Mouse (Mus musculus): ENCODE data around the gene Ankrd54. TPM values are rescaled to one million over a fixed set of nuclear protein-coding genes. Genes with fewer than 3 reads are reported as not detected.

Gene Ankrd54
- 42.5 and 42.6 TPM in 2 replicates for polyA plus RNA-seq (2015; fragmentation: Nextera tagmentation; extraction: Ambion mirVana)

DNA sequence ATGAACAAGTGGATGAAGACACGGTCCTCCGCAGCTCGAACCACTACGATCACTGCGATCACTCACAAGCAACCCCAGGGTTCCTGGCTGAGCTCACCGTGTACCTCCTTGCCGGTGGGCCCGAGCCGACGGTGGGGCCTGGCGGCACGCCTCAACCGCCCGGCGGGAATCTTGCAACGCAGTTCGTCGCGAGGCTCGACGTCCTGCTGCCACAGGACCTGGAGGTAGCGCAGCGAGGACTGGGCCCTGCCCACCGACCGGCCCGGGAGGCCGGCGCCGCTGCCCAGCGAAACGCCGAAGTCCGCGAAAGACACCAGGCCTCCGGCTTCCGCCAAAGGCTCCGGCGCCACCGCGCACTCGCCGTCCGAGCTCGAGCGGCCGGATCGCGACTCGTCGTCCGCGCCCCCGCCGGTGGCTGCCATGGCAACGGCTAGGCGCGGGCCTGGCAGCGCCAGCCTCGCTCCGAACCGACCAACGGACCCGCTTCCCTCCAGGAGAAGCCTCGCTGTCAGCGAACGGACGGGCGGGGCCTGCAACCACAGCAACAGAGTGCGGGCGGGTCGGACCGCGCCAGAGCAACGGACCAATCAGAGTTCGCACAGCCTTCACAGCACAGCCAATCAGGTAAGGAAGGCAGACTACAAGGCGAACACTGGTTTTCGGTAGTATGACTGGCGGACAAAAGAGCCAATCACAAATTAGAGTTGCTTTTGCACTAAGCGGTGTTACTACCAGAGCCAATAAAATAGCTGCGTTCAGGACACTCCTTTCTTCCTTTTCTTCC lies at the start of gene Ankrd54:
Ankrd54 (minus strand) TSS at position 518 of the 784 bp plus-strand sequence.
- Histone ChIP-seq H3K4me2 (ENCODE audit: low read length) (peak within 1 kb of the TSS; percentile 91), H3K36me3 (ENCODE audit: insufficient read depth, low read length) (peaks cover 28% of the 10 kb centered on the region), H3K9ac (ENCODE audit: low read depth, low read length) (peak within 1 kb of the TSS; percentile 88), H3K27ac (peak within 1 kb of the TSS; percentile 81), H3K27me3 (ENCODE audit: insufficient read depth, low read length) (no peaks in the 10 kb centered on the region), H3K4me3 (replicated peaks; ENCODE audit: low read depth, low read length) (peak within 1 kb of the TSS; percentile 85), H3K9me3 (replicated peaks; ENCODE audit: low read length) (no peaks in the 10 kb centered on the region), H3K4me1 (replicated peaks; ENCODE audit: insufficient read depth, low read length) (no peaks in the 10 kb centered on the region; the same call in 1 of the 2 replicates)
- peak; percentile 99 for ATAC-seq (replicated peaks; ENCODE audit: low FRiP score, low read depth)
- under 1% methylated on average over 79 of the region's 80 CpGs for WGBS
- peak; percentile 100 for DNase-seq (ENCODE audit: low spot score)
- no peak for TF ChIP-seq CTCF (IDR thresholded peaks at IDR 0.05; ENCODE audit: low read depth)

DNA sequence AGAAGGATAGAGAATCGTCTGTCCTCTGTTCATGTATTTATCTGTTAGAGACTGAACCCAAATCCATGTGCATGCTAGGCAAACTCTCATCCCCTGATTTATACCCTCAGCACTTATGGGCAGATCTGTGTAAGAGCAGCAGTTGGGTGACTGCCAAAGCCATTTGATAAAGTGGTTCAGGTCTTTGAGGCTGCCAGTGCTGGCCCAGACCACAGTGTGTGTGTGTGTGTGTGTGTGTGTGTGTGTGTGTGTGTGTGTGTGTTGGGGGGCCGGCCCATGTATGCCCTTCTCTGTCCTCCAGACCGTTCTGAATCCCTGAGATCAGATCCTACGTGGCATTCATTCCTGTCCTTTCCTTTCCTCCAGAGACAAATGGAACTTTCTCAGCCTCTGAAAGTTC lies 49.1 kb upstream of the Ankrd54 start:
- H3K4me2 ChIP-seq (ENCODE audit: low read length), result peak overlapping the region; percentile 86
- no peak for ATAC-seq (replicated peaks; ENCODE audit: low FRiP score, low read depth)

GRCm38 (mm10) chr15:79110528-79110927 lies 47.8 kb upstream of the Ankrd54 start:
- Histone ChIP-seq H3K27ac (no peak overlapping the region), H3K27me3 (ENCODE audit: insufficient read depth, low read length) (no peaks in the 10 kb centered on the region), H3K9me3 (replicated peaks; ENCODE audit: low read length) (no peaks in the 10 kb centered on the region), H3K4me2 (ENCODE audit: low read length) (peak overlapping the region; percentile 86), H3K9ac (ENCODE audit: low read depth, low read length) (peak overlapping the region; percentile 50), H3K36me3 (ENCODE audit: insufficient read depth, low read length) (peaks cover 8% of the 10 kb centered on the region; the same call in 1 of the 2 replicates), H3K4me1 (replicated peaks; ENCODE audit: insufficient read depth, low read length) (peaks cover 18% of the 10 kb centered on the region), H3K4me3 (replicated peaks; ENCODE audit: low read depth, low read length) (peak overlapping the region; percentile 82)
- ATAC-seq (replicated peaks; ENCODE audit: low FRiP score, low read depth) (no peak), DNase-seq (ENCODE audit: low spot score) (no peak)
- TF ChIP-seq CTCF (IDR thresholded peaks at IDR 0.05; ENCODE audit: low read depth), result no peak
- 64% methylated on average over 2 of the region's 2 CpGs for WGBS

More for the DNA sequence above, 49.1 kb upstream of the Ankrd54 start:
- Histone ChIP-seq H3K9ac (ENCODE audit: low read depth, low read length) (no peak overlapping the region), H3K4me1 (replicated peaks; ENCODE audit: insufficient read depth, low read length) (peaks cover 18% of the 10 kb centered on the region), H3K27me3 (ENCODE audit: insufficient read depth, low read length) (no peaks in the 10 kb centered on the region), H3K4me3 (replicated peaks; ENCODE audit: low read depth, low read length) (no peak overlapping the region), H3K27ac (no peak overlapping the region), H3K36me3 (ENCODE audit: insufficient read depth, low read length) (peaks cover 12% of the 10 kb centered on the region; the same call in 1 of the 2 replicates), H3K9me3 (replicated peaks; ENCODE audit: low read length) (no peaks in the 10 kb centered on the region)
- no peak for TF ChIP-seq CTCF (IDR thresholded peaks at IDR 0.05; ENCODE audit: low read depth)
- peak; percentile 28 for DNase-seq (ENCODE audit: low spot score)
- 62% methylated on average over 4 of the region's 4 CpGs for WGBS

GRCm38 (mm10) chr15:79110031-79110430 lies 47.3 kb upstream of the Ankrd54 start:
- no peaks in the 10 kb centered on the region for H3K9me3 ChIP-seq (replicated peaks; ENCODE audit: low read length)
- H3K36me3 ChIP-seq (ENCODE audit: insufficient read depth, low read length), result peaks cover 6% of the 10 kb centered on the region; the same call in 1 of the 2 replicates
- 14% methylated on average over 9 of the region's 9 CpGs for WGBS
- TF ChIP-seq CTCF (IDR thresholded peaks at IDR 0.05; ENCODE audit: low read depth), result no peak
- H3K4me1 ChIP-seq (replicated peaks; ENCODE audit: insufficient read depth, low read length), result peaks cover 18% of the 10 kb centered on the region
- DNase-seq (ENCODE audit: low spot score) (no peak), ATAC-seq (replicated peaks; ENCODE audit: low FRiP score, low read depth) (no peak)
- no peaks in the 10 kb centered on the region for H3K27me3 ChIP-seq (ENCODE audit: insufficient read depth, low read length)
- no peak overlapping the region for H3K27ac ChIP-seq
- peak overlapping the region; percentile 89; the same call in 1 of the 2 replicates for H3K9ac ChIP-seq (ENCODE audit: low read depth, low read length)
- H3K4me3 ChIP-seq (replicated peaks; ENCODE audit: low read depth, low read length), result peak overlapping the region; percentile 82
- peak overlapping the region; percentile 86 for H3K4me2 ChIP-seq (ENCODE audit: low read length)

GRCm38 (mm10) chr15:79109321-79109934 lies 46.7 kb upstream of the Ankrd54 start:
- Histone ChIP-seq H3K9me3 (replicated peaks; ENCODE audit: low read length) (no peaks in the 10 kb centered on the region), H3K27ac (peak overlapping the region; percentile 89), H3K4me2 (ENCODE audit: low read length) (peak overlapping the region; percentile 86), H3K27me3 (ENCODE audit: insufficient read depth, low read length) (no peaks in the 10 kb centered on the region), H3K9ac (ENCODE audit: low read depth, low read length) (peak overlapping the region; percentile 89), H3K4me1 (replicated peaks; ENCODE audit: insufficient read depth, low read length) (peaks cover 18% of the 10 kb centered on the region), H3K36me3 (ENCODE audit: insufficient read depth, low read length) (no peaks in the 10 kb centered on the region), H3K4me3 (replicated peaks; ENCODE audit: low read depth, low read length) (peak overlapping the region; percentile 82)
- WGBS, result 1% methylated on average over 46 of the region's 46 CpGs
- DNase-seq (ENCODE audit: low spot score) (peak; percentile 27), ATAC-seq (replicated peaks; ENCODE audit: low FRiP score, low read depth) (peak; percentile 65)
- TF ChIP-seq CTCF (IDR thresholded peaks at IDR 0.05; ENCODE audit: low read depth), result no peak

Measured in kidney, postnatal 0 days (tissue).